Mouse (Mus musculus): ENCODE measurements around the gene Olfr541. TPM values are rescaled to one million over a fixed set of nuclear protein-coding genes. Genes with fewer than 3 reads are reported as not detected.
A peak's percentile ranks its signal among the peaks of the same experiment; 100 is the strongest.

Olfr541 gene
- polyA plus RNA-seq, 1 experiment, result not detected

- H3K27ac ChIP-seq (ENCODE audit: insufficient read depth, low read depth, low read length), result peak overlapping the region; percentile 10; the same call in 1 of the 2 replicates
- H3K4me1 ChIP-seq (ENCODE audit: control insufficient read depth, insufficient read depth, low read length), result peaks cover 2% of the 10 kb centered on the region; the same call in 1 of the 2 replicates
- peak; percentile 58 for DNase-seq
- TF ChIP-seq CTCF (conservative IDR thresholded peaks at IDR 0.05; ENCODE audit: insufficient read depth, insufficient read length, low read depth, low read length), result no peak
- no peak for TF ChIP-seq POLR2A (IDR thresholded peaks at IDR 0.05; ENCODE audit: low read depth, low read length)
- WGBS, result 57% methylated on average over 6 of the region's 6 CpGs
- H3K36me3 ChIP-seq (ENCODE audit: control insufficient read depth, insufficient read depth, low read length), result no peaks in the 10 kb centered on the region
- H3K27me3 ChIP-seq (replicated peaks; ENCODE audit: control insufficient read depth, insufficient read depth, low read length), result no peaks in the 10 kb centered on the region
- no peak overlapping the region for H3K4me3 ChIP-seq (ENCODE audit: insufficient read depth, low read depth, low read length)
These were observed 51.2 kb downstream of the Olfr541 start for GRCm38 (mm10) chr7:140748116-140748826.

DNA sequence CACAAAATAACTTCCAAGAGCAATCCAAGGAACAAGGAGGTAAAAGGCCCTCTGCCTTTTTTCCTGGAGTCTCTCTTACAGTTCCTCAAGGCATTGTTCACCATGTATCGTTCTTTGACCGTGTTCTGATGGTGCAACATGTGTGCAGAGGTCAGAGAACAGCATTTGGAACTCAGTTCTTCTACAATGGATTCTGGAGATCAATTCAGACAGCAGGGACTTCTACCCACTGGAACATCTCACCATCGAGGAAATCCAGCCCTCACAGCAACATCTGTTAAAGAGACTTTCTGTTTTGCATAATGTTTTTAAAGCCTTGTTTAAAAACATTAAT lies 51.7 kb downstream of the Olfr541 start:
- peak overlapping the region; percentile 10; the same call in 1 of the 2 replicates for H3K27ac ChIP-seq (ENCODE audit: insufficient read depth, low read depth, low read length)
- H3K4me1 ChIP-seq (ENCODE audit: control insufficient read depth, insufficient read depth, low read length), result peaks cover 2% of the 10 kb centered on the region; the same call in 1 of the 2 replicates
- H3K27me3 ChIP-seq (replicated peaks; ENCODE audit: control insufficient read depth, insufficient read depth, low read length), result no peaks in the 10 kb centered on the region
- TF ChIP-seq CTCF (conservative IDR thresholded peaks at IDR 0.05; ENCODE audit: insufficient read depth, insufficient read length, low read depth, low read length) (no peak), POLR2A (IDR thresholded peaks at IDR 0.05; ENCODE audit: low read depth, low read length) (no peak)
- DNase-seq, result no peak
- 73% methylated on average over 3 of the region's 3 CpGs for WGBS
- H3K36me3 ChIP-seq (ENCODE audit: control insufficient read depth, insufficient read depth, low read length), result no peaks in the 10 kb centered on the region
- no peak overlapping the region for H3K4me3 ChIP-seq (ENCODE audit: insufficient read depth, low read depth, low read length)

GRCm38 (mm10) chr7:140754556-140754955 lies 57.5 kb downstream of the Olfr541 start:
- H3K36me3 ChIP-seq (ENCODE audit: control insufficient read depth, insufficient read depth, low read length), result no peaks in the 10 kb centered on the region

More at GRCm38 (mm10) chr7:140754556-140754955, 57.5 kb downstream of the Olfr541 start:
- H3K4me3 ChIP-seq (ENCODE audit: insufficient read depth, low read depth, low read length), result no peak overlapping the region
- no peak for TF ChIP-seq POLR2A (IDR thresholded peaks at IDR 0.05; ENCODE audit: low read depth, low read length)
- H3K4me1 ChIP-seq (ENCODE audit: control insufficient read depth, insufficient read depth, low read length), result no peaks in the 10 kb centered on the region
- no peak overlapping the region for H3K27ac ChIP-seq (ENCODE audit: insufficient read depth, low read depth, low read length)
- no peak for DNase-seq
- H3K27me3 ChIP-seq (replicated peaks; ENCODE audit: control insufficient read depth, insufficient read depth, low read length), result no peaks in the 10 kb centered on the region

Other genes with a start within 250 kb of the Olfr541 start
- not detected in 2 replicates for gene Olfr533, start 233.9 kb upstream of the Olfr541 start, polyA plus RNA-seq (2012; rRNA removed)
- gene Olfr535, start 213.1 kb upstream of the Olfr541 start, polyA plus RNA-seq (2012; rRNA removed), result not detected in 2 replicates
- gene Olfr536, start 189.9 kb upstream of the Olfr541 start, polyA plus RNA-seq (2012; rRNA removed), result not detected in 2 replicates
- gene Olfr538, start 129.4 kb upstream of the Olfr541 start, polyA plus RNA-seq (2012; rRNA removed), result not detected in 2 replicates
- not detected in 2 replicates for gene Olfr46, start 96.0 kb upstream of the Olfr541 start, polyA plus RNA-seq (2012; rRNA removed)
- gene Olfr61, start 68.3 kb upstream of the Olfr541 start, polyA plus RNA-seq (2012; rRNA removed), result not detected in 2 replicates
- not detected in 2 replicates for gene Olfr53, start 50.8 kb upstream of the Olfr541 start, polyA plus RNA-seq (2012; rRNA removed)
- gene Olfr539, start 37.3 kb upstream of the Olfr541 start, polyA plus RNA-seq (2012; rRNA removed), result not detected in 2 replicates
- gene Olfr45, start 15.3 kb upstream of the Olfr541 start, polyA plus RNA-seq (2012; rRNA removed), result not detected in 2 replicates
- gene Cyp2e1, start 66.5 kb downstream of the Olfr541 start, polyA plus RNA-seq (2012; rRNA removed), result 78.0 and 92.8 TPM in 2 replicates
- gene Syce1, start 90.6 kb downstream of the Olfr541 start, polyA plus RNA-seq (2012; rRNA removed), result 0.05 and 0.10 TPM in 2 replicates
- 0.33 and 1.0 TPM in 2 replicates for gene Zfp941, start 124.9 kb downstream of the Olfr541 start, polyA plus RNA-seq (2012; rRNA removed)
- 7.4 and 9.3 TPM in 2 replicates for gene Urah, start 137.8 kb downstream of the Olfr541 start, polyA plus RNA-seq (2012; rRNA removed)
- gene Scgb1c1, start 148.3 kb downstream of the Olfr541 start, polyA plus RNA-seq (2012; rRNA removed), result 20.6 and 20.8 TPM in 2 replicates
- 0.06 and 0.27 TPM in 2 replicates for gene Odf3, start 150.5 kb downstream of the Olfr541 start, polyA plus RNA-seq (2012; rRNA removed)
- gene Gm45785, start 159.1 kb downstream of the Olfr541 start, polyA plus RNA-seq (2012; rRNA removed), result not detected in 2 replicates
- gene Ric8a, start 159.7 kb downstream of the Olfr541 start, polyA plus RNA-seq (2012; rRNA removed), result 53.1 and 63.8 TPM in 2 replicates
- gene Bet1l, start 160.3 kb downstream of the Olfr541 start, polyA plus RNA-seq (2012; rRNA removed), result 25.4 and 26.3 TPM in 2 replicates
- 66.8 and 75.2 TPM in 2 replicates for gene Psmd13, start 184.7 kb downstream of the Olfr541 start, polyA plus RNA-seq (2012; rRNA removed)
- gene Sirt3, start 185.0 kb downstream of the Olfr541 start, polyA plus RNA-seq (2012; rRNA removed), result 155 and 168 TPM in 2 replicates
- 111 and 188 TPM in 2 replicates for gene Cox8b, start 203.2 kb downstream of the Olfr541 start, polyA plus RNA-seq (2012; rRNA removed)
- gene Nlrp6, start 223.6 kb downstream of the Olfr541 start, polyA plus RNA-seq (2012; rRNA removed), result 56.6 and 70.7 TPM in 2 replicates
- gene Pgghg, start 244.1 kb downstream of the Olfr541 start, polyA plus RNA-seq (2012; rRNA removed), result 58.0 and 71.2 TPM in 2 replicates

Data from kidney, adult 2 months (tissue).